Mouse (Mus musculus) thymus, postnatal 10 days (tissue): Measurements from ENCODE around the gene Ssty2.
"Not testable (repeated sequence)": the region's sequence is repeated elsewhere in the genome, so short reads cannot be mapped to it uniquely, and the experiment has no call there.

Experiments used
- DNase-seq, 2 experiments: peaks; one replicate each; pipeline ENCODE4 v3.0.0; 2021; ENCODE audit warnings: low spot score in 2 of 2

The Ssty2 gene

DNA sequence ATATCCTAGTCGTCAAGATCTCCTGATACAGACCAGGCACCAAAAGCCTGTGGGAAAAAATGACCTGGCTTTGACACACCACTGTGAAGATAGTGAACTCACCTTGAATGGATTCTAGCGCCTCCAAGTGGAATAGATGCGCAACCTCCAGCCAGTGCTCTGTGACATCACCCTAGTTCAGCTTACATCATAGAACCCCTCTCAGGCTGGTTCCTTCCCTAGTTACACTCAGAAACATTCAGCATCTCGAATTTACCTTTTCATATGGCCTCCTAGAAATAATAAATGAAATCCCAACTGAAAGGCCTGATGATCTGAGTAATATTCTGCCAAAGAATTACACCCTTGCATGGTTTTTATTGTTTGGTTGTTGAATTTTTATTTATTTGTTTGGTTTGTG, at the start of gene Ssty2:
TSS of gene Ssty2 (minus strand) at position 101 of the 400 bp plus-strand sequence.
- DNase-seq, result not testable (repeated sequence)
